Mouse (Mus musculus) frontal cortex, postnatal 36 days (tissue): Measurements from ENCODE around the gene Emc6.

Experiments
- DNase-seq, 2 experiments: peaks; one replicate each; pipeline ENCODE4 v3.0.0; 2022; ENCODE audit warnings: low spot score in 2 of 2

The Emc6 gene

DNA sequence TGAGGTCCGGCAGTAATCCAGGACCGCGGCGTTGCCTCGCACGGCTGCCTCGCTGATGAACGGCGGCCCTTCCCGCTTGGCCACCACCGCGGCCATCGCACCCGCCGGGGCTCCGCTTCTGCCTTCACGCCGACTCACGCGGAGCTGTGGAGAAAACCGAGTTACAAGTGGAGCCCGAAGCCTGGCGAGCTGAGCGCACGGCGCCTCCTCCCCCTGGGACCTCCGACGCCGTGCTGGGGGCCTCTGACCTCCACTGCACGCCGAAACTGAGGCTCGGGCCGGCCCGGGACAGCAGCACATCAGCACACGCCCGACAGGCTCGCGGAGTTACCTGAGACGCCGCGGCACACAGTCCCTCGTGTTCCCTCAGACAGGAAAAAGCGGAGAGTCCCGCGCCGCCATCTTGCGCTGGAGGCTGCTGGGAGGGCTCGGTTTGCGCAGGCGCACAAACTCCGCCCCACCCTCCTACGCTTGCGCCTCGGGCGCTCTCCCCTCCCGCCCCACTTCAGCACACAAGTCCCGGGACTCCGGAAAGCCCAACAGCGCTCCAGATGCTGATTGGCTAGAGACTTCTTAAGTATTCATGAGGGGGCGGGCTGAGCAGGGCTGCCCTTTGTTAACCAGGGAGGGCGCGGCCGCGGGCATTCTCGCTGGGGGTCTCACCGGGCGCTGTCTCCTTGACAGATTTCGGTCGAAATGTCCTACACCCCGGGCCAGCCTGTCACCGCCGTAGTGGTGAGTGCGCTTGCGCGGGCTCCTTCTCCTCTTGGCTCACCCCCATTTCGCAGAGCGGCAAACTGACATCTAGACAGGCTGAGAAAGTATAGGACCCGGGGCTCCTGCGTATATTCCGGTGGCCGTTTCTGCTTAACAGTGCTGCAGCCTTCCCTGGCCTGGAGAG, at the start of gene Emc6, which contains the start of gene Tax1bp3:
Emc6 (minus strand) TSS at position 430 of the 901 bp plus-strand sequence.
Tax1bp3 (plus strand) TSS at position 476 of the 901 bp plus-strand sequence.
- DNase-seq = peak; percentile 92 to 93

DNA sequence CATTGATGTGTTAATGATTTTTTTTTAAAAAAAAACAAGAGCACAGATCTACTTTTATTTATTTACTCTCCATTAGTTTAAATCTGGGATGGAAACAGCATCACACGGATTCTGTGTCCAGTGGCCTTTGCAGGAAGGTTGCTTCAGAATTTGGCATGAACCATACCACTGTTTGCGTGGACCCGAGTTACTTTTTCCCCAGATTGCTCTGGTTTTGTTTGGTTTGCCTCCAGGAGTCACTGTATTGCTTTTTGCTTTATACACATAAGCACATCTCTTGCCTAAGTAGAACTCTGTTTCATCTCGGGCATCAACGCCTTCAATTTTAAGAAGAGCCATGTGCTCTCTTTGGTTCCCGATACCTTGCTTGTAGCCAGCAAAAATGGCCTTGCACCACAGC, 49.0 kb upstream of the Emc6 start:
- no peak for DNase-seq

DNA sequence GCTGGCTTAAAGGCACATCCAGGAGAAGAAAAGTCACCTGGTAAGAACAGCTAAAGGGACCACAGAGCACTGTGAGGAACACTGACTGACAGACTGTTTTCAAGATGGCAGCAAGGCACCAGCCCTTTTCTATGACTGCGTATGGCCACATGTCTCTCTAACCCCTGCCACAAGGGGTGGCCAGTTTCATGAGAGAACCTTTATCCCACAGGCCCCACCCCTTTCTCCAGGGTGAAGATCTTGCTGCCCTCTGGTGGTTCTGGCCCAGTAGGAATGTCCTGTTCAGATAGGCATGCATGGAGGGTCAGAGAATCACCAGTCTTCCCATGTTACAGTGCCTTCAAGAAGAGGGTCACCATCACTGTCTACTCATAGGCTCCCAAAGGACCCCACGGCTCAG, 47.1 kb upstream of the Emc6 start:
- no peak for DNase-seq

DNA sequence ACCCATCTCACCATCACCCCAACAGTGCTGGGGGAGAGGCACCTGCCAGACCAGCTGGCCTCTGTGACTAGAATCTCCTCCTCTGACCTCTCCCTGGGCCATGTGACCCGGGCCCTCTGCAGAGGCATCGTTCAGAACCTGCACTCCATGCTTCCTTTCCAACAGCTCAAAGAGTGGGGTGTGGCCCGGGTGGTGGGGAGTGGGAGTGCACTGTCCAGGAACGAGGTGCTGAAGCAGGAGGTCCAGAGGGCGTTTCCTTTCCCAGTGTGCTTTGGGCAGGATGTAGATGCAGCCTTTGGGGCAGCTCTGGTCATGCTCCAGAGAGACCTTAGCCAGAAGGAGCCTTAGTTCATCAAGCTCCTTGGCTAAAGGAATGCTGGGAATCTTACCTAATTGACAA, 46.0 kb upstream of the Emc6 start:
- DNase-seq = no peak

DNA sequence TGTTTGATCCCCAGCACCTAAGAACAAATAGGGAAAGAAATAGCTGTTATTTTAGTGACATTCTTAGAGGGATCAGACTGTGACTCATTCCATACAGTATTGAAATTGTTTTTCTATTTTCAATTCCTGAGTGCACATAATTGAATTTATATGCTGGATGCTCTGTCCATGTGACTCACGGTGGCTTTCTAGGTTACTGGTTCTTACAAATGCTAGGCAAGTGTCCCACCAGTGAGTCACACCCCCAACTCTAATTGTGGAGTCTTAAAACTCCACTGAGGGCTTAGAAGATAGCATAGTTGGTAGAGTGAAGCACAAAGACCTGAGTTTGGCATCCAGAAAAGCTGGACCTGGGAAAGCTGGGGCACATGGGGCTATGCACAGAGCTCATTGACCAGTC, 43.8 kb upstream of the Emc6 start:
- no peak for DNase-seq

DNA sequence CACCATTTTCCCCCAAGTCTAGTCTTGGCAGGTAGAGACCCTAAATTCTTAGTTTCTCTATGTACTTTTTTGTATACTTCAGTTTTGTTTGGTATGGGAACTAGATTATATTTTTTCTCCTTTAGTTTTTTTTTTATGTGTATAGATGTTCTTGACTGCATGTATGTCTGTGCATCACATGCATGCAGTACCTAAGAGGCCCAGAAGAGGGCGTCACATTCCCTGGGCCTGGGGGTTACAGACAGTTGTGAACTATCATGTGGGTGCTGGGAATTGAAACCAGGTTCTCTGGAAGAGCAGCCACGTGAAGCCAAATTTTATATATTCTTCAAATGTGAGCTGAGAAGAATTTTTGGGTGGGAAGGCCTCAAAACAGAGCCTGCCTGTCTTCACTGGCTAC, 42.8 kb upstream of the Emc6 start:
- no peak for DNase-seq

DNA sequence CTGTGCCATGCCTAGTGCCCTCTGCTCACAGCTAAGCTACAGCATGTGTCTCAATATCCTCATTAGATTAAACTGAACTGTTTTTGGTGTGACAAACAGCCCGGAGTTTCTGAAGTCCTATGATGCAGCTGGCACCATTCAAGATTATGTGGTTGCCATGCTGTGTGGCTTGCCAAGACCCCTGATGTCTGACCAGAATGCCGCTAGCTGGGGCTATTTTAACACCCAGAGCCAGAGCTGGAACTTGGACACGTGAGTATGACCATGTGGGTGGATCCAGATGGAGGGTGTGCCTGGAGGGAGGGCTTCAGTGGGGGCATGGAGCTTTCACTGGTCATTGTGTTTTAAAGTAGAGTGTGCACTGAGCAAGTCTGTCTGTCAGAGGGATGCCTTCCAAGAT, 37.1 kb upstream of the Emc6 start:
- DNase-seq = no peak

DNA sequence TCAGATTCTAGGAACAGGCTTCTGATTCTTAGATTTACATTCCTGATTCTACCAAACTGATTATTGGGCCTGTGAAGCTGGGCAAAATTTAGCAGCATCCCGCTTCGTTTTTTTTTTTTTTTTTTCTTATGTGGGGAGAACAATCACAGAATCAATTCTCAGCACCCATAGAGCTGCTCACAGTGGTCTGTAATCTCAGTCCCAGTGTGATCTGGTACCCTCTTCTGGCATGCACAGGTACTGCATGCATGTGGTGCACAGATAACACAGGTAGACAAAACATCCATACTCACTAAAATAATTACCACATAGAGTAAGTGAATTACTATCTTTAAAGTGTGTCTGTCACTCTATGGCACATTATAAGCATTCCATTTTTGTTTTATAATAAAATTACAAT, 30.8 kb upstream of the Emc6 start:
- no peak for DNase-seq

DNA sequence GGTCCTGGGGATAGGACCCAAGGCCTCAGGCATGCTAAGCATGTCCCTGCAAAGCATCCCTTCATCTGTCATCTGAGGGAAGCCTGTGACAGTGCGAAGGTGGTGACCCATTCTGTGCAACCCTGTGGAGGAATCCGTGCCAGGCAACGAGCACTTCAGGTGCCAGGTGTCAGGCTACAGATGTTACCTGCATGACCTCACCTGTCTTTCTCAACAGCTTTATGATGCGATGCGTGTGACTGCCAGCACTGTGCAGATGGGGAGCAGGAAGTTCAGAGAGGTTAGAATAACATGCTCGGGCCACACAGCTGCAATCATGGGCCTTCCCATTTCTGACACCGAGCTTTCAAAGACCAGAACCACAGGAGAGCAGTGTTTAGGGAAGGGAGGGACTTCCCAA, 28.4 kb upstream of the Emc6 start:
- no peak for DNase-seq

DNA sequence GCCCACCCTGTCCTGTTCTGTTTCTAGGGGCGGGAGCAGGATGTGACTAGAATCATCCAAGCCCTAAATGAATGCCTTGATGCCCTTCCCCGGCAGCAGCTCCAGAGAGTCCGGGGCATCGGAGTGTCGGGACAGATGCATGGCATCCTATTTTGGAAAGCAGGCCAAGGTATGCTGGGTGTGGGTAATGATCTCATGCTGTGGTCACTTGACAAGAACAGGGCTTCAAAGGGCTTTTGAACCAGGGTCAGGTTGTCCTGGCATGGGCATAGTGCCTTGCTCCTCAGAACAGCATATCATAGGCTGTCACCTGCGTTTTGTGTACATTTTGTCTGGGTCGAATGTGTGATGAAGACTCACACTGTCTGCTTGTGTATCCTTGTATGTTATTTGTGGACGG, 27.1 kb upstream of the Emc6 start:
- no peak for DNase-seq

DNA sequence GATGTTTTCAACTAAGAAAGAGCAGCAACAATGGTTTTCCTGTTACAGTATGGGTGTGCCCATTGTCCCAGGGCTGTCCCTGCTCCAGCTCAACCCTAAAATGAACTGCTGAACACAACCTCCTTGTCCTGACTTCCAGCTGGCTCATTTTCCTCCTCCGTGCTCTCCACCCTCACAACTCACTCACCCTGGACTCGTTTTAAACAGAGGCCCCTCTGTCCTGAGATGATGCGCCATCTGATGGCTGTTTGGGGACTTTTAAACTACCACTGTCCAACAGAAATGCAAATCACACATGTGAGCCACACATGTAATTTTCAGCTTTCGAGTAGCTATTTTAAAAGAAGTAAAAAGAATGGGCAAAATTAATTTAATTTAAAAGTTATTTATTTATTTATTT, 24.8 kb upstream of the Emc6 start:
- DNase-seq = no peak

DNA sequence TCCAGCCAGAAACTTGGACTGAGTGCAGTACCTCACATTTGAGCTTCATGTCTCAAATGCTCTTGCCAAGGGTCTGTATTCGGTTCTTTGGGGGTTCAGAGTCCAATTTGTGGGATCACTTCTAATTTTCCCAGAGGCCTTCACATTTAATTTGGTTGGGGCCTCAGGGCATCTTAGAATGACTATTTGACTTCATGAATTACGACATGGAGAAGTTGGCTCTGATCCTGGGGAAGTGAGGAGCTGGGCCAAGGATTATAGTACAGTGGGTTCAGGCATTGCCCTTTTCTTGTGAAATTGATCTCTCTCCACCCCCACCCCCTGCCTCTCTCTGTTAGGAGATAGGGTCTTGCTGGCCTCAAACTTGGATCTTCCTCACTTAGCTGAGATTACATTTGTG, 24.2 kb upstream of the Emc6 start:
- no peak for DNase-seq

DNA sequence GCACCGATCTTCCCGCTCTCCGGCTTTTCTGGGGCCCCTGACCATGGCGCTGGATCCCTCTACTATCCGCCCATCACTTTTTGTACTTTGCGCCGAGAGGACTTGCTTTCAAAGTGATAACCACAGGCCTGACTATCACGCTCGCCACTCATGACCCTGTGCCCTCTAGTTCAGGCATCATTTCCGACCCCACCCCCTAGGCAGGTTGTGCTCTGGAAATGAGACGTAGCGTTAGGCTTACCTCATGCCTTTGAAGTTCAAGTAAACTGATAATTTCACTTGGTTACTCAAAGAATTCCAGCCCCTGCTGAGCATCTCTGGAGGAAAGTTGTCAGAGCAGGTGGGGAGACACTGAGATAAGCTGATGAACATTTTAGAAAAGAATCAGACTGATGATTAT, 23.0 kb upstream of the Emc6 start:
- no peak for DNase-seq

DNA sequence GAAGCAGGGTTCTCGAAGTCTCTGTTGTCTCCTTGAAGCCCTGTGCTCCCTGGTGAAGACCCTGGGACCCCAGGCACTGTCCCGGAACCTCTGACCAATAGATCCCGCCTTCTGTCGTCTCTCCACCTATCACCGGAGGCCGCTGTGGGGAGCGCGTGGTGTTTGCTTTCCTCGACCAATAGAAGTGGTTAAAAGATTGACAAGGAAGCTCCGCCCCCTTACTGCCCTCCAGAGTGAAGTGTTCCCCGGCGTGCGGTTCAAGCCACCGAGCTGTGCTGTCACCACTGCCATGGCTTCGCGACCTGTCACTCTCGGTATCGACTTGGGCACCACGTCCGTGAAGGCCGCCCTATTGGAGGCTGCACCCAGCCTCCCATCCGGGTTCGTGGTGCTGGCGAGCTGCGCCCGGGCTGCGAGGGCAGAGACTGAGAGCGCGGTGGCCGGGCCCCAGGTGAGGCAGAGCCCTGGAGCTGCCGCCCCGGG, 22.4 kb upstream of the Emc6 start, which contains the start of gene Shpk:
Shpk (plus strand) TSS at position 231 of the 483 bp plus-strand sequence.
- DNase-seq = peak; percentile 96 to 97

DNA sequence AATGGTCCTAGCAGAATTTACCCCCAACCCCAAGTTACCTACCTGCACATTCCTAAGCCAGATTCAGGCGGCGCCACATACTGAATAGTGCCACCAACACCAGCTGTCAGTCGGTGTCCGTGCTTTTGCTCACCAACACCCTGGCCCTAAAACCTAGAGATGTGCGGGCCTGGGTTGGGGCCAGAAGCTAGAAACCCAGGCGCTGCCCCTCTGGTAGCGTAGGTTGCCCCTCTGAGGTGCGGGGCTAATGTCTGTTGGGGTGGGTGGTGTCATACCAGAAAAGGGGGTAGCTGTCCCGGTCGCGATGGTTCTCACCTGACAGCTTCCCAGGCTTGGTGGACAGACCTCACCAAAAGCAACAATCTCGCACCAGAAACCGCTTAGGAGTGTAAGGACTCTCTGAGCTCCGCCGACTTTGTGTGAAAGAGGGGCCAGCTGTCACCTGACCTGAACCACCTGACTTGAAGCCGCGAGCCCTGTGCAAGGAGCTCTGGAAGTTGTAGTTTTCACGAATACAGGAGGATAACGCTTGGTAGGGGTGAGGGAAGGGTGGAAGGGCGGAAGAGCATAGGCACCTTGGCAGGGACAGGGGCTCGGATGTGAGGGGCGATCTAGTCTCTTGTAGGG, 21.9 kb upstream of the Emc6 start, which contains the start of gene Ctns:
Ctns (minus strand) TSS at position 440 of the 627 bp plus-strand sequence.
- peak in 1 of 2 experiments; percentile 91 for DNase-seq

DNA sequence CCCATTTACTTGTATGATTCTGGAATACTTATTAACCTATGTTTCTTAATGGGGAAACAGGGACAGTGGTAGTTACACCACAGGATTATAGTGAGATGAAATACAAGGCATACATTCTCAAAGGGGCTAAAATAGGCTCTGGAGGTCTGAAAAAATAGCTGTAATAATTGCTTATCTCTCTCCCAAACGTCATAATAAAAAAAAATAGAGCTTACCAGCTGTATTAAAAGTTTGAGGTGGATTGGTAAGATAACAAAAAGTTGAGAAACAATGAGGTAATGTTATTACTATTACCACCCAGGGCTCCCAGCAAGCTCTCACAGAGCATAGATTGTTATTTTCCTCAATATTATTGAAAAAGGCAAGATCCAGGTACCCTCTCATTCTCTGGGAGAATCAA, 21.4 kb upstream of the Emc6 start:
- no peak for DNase-seq

DNA sequence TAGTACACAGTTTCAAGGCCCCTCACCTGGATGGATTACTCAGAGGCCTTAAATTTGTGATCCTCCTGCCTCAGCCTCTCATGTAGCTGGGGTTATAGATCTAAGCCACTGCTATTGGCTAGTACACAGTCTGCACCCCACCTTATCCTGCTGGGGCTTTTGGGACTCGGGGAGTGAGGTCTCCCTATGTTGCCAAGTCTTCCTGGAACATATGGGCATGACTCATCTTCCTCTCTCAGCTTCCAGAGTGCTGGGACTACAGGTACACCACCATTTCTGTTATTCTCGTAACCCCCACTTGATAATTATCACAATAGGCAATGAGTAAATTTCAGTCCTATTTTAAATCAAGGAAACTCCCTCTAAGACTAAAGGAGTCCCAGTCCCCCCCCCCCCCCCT, 17.6 kb upstream of the Emc6 start:
- no peak for DNase-seq

DNA sequence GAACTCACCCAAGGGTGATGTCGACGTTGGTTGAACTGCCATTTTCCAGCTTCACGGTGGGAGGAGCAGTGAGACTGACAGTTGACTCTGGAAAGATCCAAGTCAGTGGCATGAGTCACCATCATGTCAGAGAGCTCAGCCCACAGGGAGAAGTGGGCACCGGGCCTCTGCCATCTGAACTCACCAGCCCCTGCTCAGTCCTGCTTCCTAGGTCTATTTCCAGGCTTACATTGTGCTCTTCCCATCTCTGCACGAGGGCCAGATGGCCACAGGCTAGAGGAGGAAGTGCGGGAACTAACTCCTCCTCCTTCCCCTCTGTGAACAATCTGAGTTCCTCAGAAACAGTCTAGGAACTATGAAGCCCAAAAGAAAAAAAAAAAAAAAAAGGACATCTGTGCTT, 16.2 kb upstream of the Emc6 start:
- DNase-seq = no peak

DNA sequence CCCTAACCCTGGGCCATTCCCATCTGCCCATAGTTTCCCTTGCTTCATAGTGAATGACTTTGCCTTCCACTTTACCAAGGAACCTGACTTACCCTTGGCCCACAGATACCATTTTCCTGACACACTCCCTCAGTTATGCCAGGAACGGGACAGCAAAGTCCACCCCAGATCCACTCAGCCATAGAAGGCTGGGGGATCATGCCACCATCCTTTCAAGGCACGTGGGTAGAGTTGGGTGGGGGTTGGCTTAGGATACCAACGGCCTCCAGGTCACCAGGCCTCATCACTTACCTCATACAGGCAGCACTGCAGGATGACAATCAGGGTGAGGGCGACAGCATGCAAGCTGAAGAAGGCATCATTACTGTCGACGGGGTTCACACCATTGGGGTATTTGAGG, 10.4 kb upstream of the Emc6 start:
- DNase-seq = no peak

DNA sequence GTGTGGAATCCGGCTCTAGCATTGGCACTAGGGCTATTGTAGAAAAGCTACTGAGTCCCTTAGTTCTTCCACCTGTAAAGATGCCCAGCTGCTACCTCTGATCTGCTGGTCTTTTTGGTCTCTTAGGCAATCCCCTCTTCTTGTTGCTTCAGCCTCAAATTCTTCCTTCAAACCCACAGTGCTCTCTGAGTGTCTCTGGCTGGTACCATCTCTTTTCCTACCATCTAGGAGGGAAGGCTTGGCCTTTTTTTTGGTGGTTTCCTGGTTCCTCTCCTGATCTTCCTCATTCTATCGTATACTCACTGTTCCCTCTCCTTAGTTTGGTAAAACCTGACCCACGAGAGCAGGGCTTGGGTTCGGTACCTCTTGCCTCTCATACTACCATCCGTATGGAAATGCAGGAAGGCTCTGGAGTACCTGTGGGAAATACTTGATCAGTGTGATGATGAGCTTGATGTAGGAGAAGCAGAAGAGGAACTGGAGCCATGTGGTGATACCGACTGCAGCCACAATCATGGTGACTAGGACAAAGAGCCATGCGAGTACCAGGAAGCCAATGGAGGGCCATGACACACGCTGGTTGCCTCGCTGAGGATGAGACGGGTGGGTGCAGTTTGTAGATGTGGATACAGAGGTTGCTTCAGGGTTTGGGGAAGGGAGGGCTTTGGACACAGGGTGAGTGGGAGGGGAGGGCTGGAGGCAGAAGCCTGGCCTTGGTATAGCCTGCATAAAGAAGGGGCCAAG, 9.2 kb upstream of the Emc6 start:
- no peak for DNase-seq

DNA sequence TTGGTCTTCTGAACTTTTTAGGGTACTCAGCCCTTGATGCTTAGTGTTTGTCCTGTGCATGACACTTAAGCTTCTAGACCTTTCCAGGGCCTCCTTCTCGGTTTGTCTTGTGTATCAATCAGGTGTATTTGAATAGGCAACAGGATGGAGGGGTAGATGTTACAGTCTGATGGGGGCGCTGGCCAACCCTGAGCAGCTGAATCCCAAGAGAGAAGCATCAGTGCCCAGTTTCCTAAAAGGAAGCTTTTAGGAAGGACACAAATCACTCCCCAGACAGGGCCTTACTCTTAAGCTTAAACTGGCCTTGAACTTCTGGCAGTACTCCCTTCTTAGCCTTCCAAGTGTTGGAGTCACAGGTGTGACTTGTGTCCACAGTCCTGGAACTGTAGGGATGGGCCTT, 1.1 kb upstream of the Emc6 start:
- no peak for DNase-seq

DNA sequence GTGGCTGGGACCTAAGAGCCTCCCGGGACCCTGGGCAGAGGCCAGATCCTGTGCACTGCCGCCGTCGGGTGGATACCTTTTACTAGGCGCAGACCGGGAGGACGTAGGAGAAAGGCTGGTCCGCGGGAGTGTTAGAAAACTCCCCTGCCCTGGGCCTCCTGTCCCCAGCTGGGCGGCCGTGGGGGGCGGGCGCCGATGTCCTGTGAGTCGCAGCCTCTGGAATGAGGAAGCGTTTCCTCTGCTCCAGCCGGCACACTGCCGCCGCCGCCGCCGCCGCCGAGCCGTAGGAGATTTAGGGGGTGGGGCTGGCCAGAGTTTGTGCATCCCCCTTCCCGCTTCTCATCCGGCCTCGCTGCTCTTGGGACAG, 655 bp upstream of the Emc6 start:
- no peak for DNase-seq
